Mouse (Mus musculus) midbrain, embryonic 14.5 days (tissue): ENCODE data around the gene Klhl12. TPM values are rescaled to one million over a fixed set of nuclear protein-coding genes. Genes with fewer than 3 reads are reported as not detected.

Experiments used
- ATAC-seq: fragments of 200-750 bp; cut with Nextera tagmentation; 2 replicates; pipeline ENCODE4 v1.8.0; 2017; ENCODE audit warnings: moderate number of reproducible peaks, moderate library complexity; ENCODE audit not compliant: low FRiP score, low TSS enrichment
- DNase-seq: peaks from one replicate; pipeline ENCODE4 v3.0.0-alpha.2; 2015
- H3K27ac ChIP-seq: fragments of 300-500 bp; sonication (generic); replicated peaks from 2 replicates; pipeline ENCODE4 v1.5.1; 2014; ENCODE audit warnings: mild to moderate bottlenecking, low read depth, low read length, moderate library complexity
- H3K27me3 ChIP-seq: fragments of 300-500 bp; sonication (generic); 2 replicates; pipeline ENCODE4 v1.6.1; 2014; ENCODE audit warnings: low read length, control low read depth, mixed read lengths; ENCODE audit not compliant: control insufficient read depth, insufficient read depth
- H3K36me3 ChIP-seq: fragments of 300-500 bp; sonication (generic); 2 replicates; pipeline ENCODE4 v1.6.1; 2014; ENCODE audit warnings: low read length, control low read depth; ENCODE audit not compliant: control insufficient read depth, insufficient read depth
- H3K4me1 ChIP-seq: fragments of 300-500 bp; sonication (generic); 2 replicates; pipeline ENCODE4 v1.6.1; 2014; ENCODE audit warnings: mild to moderate bottlenecking, antibody characterized with exemption, low read length, control low read depth; ENCODE audit not compliant: control insufficient read depth, insufficient read depth
- H3K4me2 ChIP-seq: fragments of 300-500 bp; sonication (generic); 2 replicates; pipeline ENCODE4 v1.6.1; 2014; ENCODE audit warnings: mild to moderate bottlenecking, low read length, moderate library complexity
- H3K4me3 ChIP-seq: fragments of 300-500 bp; sonication (generic); replicated peaks from 2 replicates; pipeline ENCODE4 v1.5.1; 2014; ENCODE audit warnings: low read depth, low read length
- H3K9ac ChIP-seq: fragments of 300-500 bp; sonication (generic); replicated peaks from 2 replicates; pipeline ENCODE4 v1.6.1; 2014; ENCODE audit warnings: mild to moderate bottlenecking, low read length, moderate library complexity
- H3K9me3 ChIP-seq: fragments of 300-500 bp; sonication (generic); 2 replicates; pipeline ENCODE4 v1.6.1; 2016; ENCODE audit warnings: low read length, control low read depth, mixed read lengths; ENCODE audit not compliant: control insufficient read depth
- WGBS: fragments of 180-500 bp; shearing (Covaris S2); extraction: QIAGEN DNeasy Blood & Tissue Kit; methylation state at CpG from one replicate; pipeline ENCODE4 v1.1.7; 2014; 5-methylcytosine and 5-hydroxymethylcytosine counted together
- polyA plus RNA-seq: library from polyadenylated mRNA; unstranded; fragments of >200 nt; fragmentation: Nextera tagmentation; extraction: Ambion mirVana; gene quantifications from 2 replicates; pipeline ENCODE4 v1.2.1, GENCODE M21; 2014

Gene Klhl12
- 19.6 and 34.4 TPM in 2 replicates for polyA plus RNA-seq

DNA sequence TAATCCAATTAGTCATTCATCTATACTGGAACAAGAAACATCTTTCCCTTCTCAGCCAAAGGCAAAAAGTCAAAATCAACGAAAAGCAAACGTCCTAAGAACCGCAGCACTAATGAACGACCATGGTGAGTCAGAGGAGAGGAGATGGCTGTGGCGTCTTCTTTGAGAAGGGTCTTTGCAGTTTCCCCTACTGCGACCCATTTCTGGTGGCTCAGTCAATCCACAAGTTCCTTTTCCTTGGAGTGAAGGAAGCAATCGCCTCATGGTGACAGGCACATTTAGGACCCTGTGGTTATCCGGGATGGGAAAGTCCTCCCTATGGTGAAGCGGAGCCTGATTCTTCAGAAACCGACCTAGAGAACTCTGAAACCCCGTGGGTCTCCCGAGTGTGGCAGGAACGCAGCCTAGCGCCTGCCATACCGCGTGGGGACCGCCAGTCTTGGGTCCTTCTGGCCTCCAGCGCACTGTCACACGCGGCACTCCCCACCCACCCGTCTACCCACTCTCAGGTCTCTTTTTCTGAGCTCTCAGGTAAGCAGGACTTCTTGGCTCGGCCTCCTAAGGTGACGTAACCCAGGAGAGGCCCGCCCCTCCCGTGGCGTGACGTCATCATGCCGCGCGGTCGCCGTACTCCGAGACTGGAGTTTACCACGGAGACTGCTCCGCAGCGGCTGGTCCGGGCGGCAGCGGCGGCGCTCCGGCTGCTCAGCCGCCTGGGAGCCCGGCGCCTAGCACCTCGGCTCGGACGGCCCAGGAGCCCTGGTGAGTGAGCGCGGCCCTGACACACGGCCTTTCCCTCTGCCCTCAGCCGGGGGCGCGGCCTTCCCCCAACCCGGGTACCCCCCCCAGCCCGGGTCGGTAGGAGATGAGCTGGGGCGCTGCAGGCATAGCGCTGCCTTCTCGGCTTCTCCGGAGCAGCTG lies at the start of gene Klhl12:
Gene Klhl12, plus strand, starts transcription at position 628 of the 921 bp plus-strand sequence.
- ATAC-seq (peak; percentile 90), DNase-seq (peak; percentile 95)
- peak within 1 kb of the TSS; percentile 67; the same call in 1 of the 2 replicates for H3K27ac ChIP-seq
- peak within 1 kb of the TSS; percentile 96 for H3K4me3 ChIP-seq
- 1% methylated on average over 61 of the region's 61 CpGs for whole genome bisulfite sequencing
- peak within 1 kb of the TSS; percentile 86 for H3K9ac ChIP-seq
- H3K36me3 ChIP-seq, result peaks cover 10% of the 10 kb centered on the region
- peaks cover 14% of the 10 kb centered on the region; the same call in 1 of the 2 replicates for H3K4me1 ChIP-seq
- no peaks in the 10 kb centered on the region for H3K27me3 ChIP-seq
- H3K9me3 ChIP-seq, result no peaks in the 10 kb centered on the region
- peak within 1 kb of the TSS; percentile 80 for H3K4me2 ChIP-seq

DNA sequence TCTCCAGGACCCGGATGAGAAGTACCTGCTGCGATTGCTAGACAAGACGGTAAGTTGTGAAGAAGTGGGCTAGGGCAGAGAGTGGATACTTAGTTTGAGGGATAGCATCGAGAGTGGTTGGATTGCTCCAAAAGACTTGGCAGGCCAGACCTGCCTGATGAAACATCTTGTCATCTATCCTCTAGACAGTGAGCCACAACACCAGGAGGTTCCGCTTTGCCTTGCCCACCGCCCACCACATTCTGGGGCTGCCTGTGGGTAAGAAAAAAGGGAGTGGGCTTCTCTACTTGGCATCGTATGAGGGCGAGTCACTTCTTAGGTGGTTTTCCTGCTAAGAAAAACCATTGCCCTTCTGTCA lies 48.9 kb upstream of the Klhl12 start:
- Histone ChIP-seq H3K4me3 (peak overlapping the region; percentile 70), H3K36me3 (0 out of 2 replicates have a peak, but pooled peaks cover 10% of the 10 kb centered on the region), H3K27me3 (no peaks in the 10 kb centered on the region), H3K4me2 (peak overlapping the region; percentile 75), H3K9ac (peak overlapping the region; percentile 65), H3K27ac (no peak overlapping the region), H3K9me3 (no peaks in the 10 kb centered on the region), H3K4me1 (0 out of 2 replicates have a peak, but pooled peaks cover 4% of the 10 kb centered on the region)
- WGBS, result 34% methylated on average over 8 of the region's 8 CpGs
- DNase-seq (no peak), ATAC-seq (no peak)

DNA sequence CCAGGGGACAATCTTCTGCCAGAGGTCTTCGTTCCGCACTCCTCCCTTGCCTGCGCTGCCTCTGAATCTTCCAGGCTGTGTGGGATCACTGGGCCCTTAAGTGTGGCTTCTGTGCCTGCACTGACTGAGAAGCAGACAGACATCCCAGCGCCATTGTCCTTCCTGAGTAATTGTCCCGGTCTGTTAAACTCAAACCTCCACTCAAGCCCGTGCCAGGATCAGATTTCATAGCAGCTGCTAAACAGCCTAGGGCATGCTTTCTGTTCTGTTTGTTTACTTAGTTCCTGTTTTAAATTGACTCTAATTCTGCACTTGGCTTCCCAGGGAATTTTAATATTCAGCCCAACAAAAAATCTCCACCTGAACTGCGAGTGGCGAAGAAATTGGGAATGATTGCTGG lies 47.3 kb upstream of the Klhl12 start:
- Histone ChIP-seq H3K27ac (no peak overlapping the region), H3K4me2 (no peak overlapping the region), H3K4me1 (0 out of 2 replicates have a peak, but pooled peaks cover 4% of the 10 kb centered on the region), H3K27me3 (no peaks in the 10 kb centered on the region), H3K4me3 (no peak overlapping the region), H3K9ac (no peak overlapping the region), H3K36me3 (0 out of 2 replicates have a peak, but pooled peaks cover 10% of the 10 kb centered on the region), H3K9me3 (no peaks in the 10 kb centered on the region)
- ATAC-seq (no peak), DNase-seq (no peak)
- WGBS, result 68% methylated on average over 8 of the region's 8 CpGs

DNA sequence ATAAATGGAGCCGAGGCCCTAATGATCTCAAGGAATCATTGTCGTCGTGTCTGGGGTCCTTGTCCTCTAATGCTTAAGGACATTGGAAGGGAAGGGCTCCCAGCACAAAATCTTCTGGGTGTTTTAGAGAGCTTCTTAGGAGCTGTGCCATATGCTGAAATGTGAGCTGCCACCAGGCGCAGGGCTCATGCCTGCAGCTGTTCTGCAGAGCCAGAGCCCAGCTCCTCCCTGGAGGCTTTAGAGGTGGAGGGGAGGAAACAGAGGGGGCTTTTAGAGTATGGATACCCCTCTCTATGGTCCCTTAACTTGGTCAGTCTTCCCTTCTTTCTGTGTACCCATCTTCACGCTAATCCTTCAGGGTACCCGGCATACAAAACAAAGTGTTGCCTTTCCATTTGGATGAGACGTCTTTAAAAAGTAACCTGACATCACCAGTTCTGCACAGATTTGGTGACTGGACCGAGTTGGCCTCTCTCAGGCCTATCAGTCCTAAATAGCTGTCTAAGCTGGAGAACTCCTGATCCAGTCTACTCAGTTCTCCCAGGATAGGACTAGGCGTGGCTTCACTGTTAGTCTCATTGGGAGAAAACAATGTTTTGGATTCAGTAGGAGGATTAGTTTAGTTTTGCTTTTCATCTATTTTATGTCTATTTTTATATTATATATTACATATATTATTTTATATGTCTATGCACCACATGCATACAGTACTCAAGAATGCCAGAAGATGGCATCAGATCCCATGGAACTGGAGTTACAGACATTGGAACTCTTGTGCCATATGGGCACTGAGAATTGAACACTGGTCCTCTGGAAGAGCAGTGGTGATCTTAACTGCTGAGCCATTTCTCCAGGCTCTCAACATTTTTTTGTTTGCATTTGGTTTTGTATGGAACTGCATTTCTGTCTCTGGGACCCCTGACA lies 43.4 kb upstream of the Klhl12 start:
- H3K9ac ChIP-seq, result no peak overlapping the region
- no peak for DNase-seq
- no peak for ATAC-seq
- no peaks in the 10 kb centered on the region for H3K9me3 ChIP-seq
- H3K4me3 ChIP-seq, result no peak overlapping the region
- no peak overlapping the region for H3K27ac ChIP-seq
- H3K4me2 ChIP-seq, result no peak overlapping the region
- no peaks in the 10 kb centered on the region for H3K27me3 ChIP-seq
- WGBS, result 95% methylated on average over 9 of the region's 9 CpGs
- peaks cover 17% of the 10 kb centered on the region for H3K4me1 ChIP-seq
- H3K36me3 ChIP-seq, result 0 out of 2 replicates have a peak, but pooled peaks cover 10% of the 10 kb centered on the region

DNA sequence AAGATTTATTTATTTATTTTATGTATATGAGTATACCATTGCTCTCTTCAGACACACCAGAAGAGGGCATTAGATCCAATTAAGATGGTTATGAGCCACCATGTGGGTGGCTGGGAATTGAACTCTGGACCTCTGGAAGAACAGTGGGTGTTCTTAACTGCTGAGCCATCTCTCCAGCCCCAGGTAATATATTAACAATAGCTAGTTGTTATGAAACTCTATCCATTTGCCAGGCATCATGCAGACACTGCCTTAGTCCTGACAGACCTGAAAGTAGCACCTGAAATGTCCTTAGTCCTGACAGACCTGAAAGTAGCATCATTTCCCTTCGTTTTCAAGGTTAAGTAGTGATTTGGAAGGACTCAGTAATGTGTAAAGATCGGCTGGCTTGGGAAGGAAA lies 41.3 kb upstream of the Klhl12 start:
- peaks cover 17% of the 10 kb centered on the region for H3K4me1 ChIP-seq
- H3K27ac ChIP-seq, result no peak overlapping the region
- H3K27me3 ChIP-seq, result no peaks in the 10 kb centered on the region
- no peak overlapping the region for H3K9ac ChIP-seq
- H3K4me2 ChIP-seq, result no peak overlapping the region; the same call in 1 of the 2 replicates
- no peak for DNase-seq
- H3K4me3 ChIP-seq, result no peak overlapping the region
- peaks cover 7% of the 10 kb centered on the region; the same call in 1 of the 2 replicates for H3K36me3 ChIP-seq
- 47% methylated on average over 2 of the region's 2 CpGs for WGBS
- ATAC-seq, result no peak
- no peaks in the 10 kb centered on the region for H3K9me3 ChIP-seq

DNA sequence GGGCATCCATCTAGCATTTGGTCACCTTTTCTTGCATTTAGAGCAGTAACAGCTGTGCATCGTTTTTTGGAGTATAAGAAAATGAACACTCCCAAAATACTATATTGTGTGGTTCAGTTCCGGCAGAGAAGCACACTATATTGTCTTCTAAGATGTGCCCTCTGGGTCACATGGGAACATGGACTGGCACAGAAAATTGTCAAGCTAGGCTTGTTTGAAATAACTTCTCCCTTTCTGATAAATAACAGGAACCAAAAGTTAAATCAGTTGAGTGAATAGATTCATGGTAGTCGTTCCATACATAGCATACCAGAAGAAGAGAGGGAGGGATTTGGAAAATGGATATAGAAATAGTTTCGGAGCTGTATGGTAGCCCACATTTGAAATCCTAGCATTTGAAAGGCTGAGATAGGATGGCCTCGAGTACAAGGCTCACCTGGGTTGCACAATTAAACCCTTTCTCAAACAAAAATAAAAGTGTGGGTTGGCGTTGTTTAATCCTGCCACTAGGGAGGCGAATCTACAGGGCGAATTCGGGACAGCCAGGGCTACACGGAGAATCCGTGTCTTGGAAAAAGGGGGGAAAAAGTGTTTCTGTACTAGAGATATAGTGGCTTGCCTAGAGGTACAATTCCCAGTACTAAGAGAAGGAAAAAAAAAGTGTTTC lies 40.7 kb upstream of the Klhl12 start:
- peak overlapping the region; percentile 90; the same call in 1 of the 2 replicates for H3K9ac ChIP-seq
- WGBS, result 13% methylated on average over 11 of the region's 11 CpGs
- peak; percentile 34 for ATAC-seq
- peak overlapping the region; percentile 90 for H3K4me3 ChIP-seq
- H3K27ac ChIP-seq, result peak overlapping the region; percentile 77
- no peaks in the 10 kb centered on the region for H3K9me3 ChIP-seq
- no peaks in the 10 kb centered on the region for H3K27me3 ChIP-seq
- H3K4me2 ChIP-seq, result peak overlapping the region; percentile 58
- H3K4me1 ChIP-seq, result peaks cover 23% of the 10 kb centered on the region
- DNase-seq, result no peak
- peaks cover 7% of the 10 kb centered on the region; the same call in 1 of the 2 replicates for H3K36me3 ChIP-seq

DNA sequence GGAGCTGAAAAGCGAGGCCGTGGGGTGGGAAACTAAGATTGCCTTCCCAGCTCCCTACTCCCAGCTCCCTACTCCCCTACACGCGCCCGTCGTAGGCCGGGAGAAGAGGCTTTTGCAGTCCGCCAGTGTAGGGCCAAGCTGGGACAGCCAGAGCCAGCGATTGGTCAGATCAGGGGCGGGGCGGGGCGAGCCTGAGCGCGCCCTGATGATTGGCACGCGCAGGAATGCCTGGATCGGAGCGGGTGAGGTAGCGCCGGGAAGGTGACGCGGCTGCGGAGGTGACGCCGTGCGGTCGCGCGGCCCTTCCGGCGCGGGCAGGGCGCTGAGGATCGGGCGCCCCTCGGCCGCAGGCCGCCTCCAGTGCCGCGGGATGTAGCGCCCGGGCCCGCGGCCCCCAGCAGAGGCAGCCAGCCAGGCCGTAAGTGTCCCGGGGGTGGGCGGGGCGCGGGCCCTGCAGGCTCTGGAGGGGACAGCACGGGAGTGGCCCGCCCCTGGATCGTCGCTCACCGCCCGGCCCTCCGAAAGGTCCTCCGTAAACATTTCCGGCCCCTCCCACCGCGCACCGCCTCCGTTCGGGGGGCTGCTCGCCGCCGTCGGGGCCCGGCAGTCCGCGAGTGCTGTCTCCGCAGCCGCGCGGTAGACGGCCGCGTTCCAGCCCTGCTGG lies 40.0 kb upstream of the Klhl12 start, which contains the start of gene Adipor1:
Gene Adipor1, plus strand, starts transcription at position 211 of the 664 bp plus-strand sequence.
- under 1% methylated on average over 71 of the region's 77 CpGs for WGBS
- peak within 1 kb of the TSS; percentile 58 for H3K4me2 ChIP-seq
- DNase-seq, result peak; percentile 98
- no peaks in the 10 kb centered on the region for H3K9me3 ChIP-seq
- peak within 1 kb of the TSS; percentile 90 for H3K4me3 ChIP-seq
- ATAC-seq, result peak; percentile 100
- no peaks in the 10 kb centered on the region for H3K27me3 ChIP-seq
- peaks cover 25% of the 10 kb centered on the region for H3K4me1 ChIP-seq
- H3K27ac ChIP-seq, result peak within 1 kb of the TSS; percentile 93
- peaks cover 7% of the 10 kb centered on the region; the same call in 1 of the 2 replicates for H3K36me3 ChIP-seq
- peak within 1 kb of the TSS; percentile 90 for H3K9ac ChIP-seq
